Mouse (Mus musculus) right cerebral cortex, postnatal 10 days (tissue): Measurements from ENCODE around the gene Akap2.

Experiments
- DNase-seq, 2 experiments: peaks; one replicate each; pipeline ENCODE4 v3.0.0; 2021; ENCODE audit warnings: low spot score in 2 of 2

Akap2 gene

DNA sequence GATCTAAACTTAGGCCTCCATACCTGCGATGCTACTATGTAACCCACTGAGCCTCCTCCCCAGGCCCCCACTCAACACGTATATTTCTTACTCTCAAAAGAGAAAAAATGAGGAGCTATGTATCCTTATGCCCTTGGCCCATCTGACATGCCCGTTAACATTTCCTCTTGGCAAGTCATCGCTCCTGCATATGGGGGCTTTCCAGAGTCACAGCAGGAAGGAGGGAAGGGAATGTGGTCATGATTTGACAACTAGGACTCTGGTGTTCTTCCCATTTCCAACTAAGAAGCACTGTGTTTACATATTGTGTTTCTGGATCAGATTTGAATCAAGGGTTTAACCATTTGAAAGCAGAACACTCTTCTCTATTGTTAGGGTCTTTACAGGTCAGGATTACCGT is 15.9 kb upstream of the Akap2 start:
- DNase-seq, result no peak

DNA sequence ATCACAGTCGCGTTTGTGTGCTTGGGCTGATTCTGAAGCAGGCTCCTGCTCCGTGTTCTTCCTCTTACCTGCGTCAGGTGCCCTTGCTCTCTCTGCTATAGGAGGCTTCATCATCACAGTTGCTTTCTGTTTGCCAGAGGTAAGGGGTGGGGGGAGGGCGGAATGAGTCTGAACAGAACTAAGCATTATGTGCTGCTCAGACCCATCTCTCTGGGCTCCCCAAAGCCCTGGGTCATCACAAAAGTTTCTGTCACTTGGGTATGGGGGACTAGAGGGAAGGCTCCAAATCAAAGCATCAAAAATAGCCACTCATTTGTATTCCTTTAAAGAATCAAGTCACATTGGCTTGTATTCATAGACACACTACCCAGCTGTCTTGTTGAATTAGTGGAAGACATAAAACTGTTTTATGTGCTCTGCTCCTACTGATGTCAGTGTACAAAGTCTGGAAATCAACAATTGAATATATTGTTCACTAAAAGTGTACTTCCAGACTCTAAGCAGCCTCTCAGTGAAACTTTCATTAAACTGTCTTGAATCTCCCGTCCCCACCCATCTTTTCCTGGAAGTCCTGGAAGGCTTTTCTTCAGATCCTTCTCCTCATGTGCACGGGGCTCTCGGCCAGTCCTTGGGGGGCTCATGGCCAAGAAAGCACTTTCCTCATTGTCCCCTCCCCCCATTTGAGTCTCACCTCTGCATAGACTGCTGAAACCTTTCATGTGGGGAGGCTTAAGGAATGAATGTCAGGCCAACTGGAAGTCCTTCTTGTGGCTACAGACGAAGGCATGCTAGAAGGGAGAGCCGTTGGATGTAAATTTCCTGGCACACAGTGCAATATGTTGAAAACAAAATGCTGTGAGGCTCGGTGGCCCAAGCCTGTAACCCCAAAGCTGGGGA is 13.6 kb upstream of the Akap2 start:
- DNase-seq, result no peak

DNA sequence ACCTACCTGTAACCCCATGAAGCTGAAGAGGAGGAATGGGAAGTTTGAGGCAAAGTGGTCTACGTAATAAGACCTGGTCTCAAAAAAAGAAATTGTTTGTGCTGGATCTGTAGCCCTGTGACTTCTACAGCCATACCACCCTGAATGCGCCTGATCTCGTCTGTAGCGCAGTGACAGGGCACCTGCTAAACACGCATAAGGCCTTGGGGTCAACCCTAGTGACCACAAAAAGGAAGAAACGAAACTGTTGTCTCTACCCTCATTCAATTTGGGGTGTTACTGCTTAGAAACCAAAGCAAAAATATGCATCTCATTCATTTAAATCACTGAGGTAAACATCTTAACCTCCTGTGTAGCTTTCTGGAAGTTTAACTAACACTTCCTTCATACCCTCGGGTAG is 12.9 kb upstream of the Akap2 start:
- no peak for DNase-seq

DNA sequence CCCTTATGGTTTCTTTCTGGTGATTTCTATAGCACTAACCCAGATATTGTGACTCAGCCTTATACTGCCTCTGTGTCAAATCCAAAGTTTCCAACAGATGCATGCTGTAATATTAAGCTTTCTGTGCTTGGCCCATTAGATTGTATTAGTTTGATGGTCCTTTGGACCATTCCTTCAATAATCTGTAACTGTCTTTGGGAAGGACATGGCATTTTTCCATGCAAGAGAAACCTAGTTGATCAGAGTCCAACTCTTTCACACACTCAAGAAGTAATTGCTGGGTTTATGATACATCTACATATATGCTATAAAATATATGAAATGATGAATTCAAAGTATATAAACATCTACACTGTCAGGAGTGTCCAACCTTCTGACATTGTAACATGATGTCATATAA is 1.6 kb upstream of the Akap2 start:
- DNase-seq, result no peak

DNA sequence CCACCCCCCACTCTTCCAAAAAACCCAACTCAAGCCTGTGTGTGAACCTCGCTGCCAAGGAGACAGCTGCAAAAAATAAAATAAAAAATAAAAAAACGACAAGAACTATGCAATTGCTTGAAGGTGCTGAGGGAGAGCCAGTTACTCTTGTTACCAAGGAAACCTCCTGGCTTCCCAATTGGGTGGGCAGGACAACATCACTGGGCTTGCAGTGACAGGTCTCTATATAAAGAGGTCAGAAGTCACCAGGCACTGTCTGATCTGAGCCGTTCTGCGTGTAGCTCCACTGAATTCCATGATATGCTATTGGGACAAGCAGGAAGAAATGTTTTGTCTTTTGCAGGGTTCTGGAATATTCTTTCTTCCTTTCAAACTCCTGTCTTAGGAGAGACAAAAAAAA is 722 bp upstream of the Akap2 start:
- DNase-seq, result peak in 1 of 2 experiments; percentile 46

DNA sequence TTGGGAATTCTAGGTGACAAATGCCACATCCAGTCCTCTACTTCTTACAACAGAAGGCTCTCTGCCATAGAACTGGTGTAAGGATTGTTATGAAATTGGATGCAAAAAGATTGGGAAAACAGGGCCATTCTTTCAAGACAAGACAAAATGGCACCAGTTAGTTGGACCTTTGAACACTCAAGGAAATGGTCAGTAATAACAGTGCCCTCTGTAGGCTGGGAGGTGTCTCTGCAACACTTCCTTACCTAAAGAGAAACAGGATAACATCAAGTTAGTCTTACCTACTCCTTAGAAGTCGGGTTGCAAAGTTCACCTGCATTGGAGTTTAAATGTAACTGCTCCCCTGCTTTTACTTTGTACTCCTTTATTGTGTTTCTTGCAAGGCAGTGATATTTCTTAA is 1.9 kb downstream of the Akap2 start:
- no peak for DNase-seq

DNA sequence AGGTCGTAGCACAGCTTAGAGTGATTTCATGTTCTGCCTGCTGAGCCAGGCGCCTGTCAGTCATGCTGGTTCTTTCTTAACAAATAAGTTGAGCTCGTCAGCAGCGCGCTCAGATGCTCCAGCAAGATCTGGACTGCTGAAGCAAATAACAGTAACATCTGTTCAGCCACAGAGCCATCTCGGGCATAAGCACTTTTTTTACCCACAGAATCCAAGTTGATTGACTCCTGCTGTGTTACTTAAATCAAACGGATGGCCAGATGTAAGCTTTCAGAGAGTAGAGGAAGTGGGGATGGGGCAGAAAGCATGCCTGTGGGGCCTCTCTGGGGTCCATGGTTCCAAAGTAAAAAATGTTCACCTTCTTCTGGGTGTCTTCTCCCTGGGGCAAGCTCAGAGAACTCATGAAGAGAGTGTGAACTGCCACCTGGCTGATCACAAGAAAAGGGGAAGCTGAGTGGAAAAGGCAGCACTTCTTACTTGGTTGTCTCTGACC is 3.5 kb downstream of the Akap2 start:
- peak in 1 of 2 experiments; percentile 42 for DNase-seq

DNA sequence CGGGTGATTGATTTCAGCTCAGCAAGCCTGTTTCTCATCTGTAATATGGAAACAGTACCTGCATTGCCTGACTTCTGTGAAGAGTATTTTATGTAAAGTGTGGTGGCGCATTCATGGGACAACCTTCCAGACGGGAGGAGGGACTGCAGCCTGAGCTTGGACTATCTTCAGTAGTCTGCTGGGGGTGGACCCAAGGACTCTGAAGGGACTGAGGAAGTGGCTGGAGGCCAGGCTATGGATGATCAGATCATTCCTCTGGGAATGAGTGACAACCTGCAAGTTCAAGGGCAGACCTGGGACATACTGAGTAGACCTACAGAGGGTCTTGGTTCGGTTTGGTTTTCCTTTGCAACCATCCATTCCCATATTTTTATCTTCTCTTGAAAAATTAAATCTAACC is 4.8 kb downstream of the Akap2 start:
- DNase-seq, result no peak

DNA sequence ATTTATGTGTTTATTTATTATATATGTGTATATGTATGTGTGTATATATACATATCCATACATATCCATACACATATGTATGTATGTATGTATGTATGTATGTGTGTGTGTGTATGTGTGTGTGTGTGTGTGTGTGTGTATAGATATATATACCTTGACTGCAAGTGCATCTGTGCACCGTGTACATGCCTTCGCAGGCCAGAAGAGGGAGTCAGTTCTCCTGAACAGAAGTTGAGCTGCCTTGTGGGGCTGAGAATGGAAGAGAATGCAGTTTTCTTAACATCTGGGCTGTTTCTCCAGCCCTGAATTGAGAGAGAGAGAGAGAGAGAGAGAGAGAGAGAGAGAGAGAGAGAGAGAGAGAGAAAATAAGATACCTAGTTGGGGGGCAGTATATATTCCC is 6.2 kb downstream of the Akap2 start:
- peak in 1 of 2 experiments; percentile 46 for DNase-seq

DNA sequence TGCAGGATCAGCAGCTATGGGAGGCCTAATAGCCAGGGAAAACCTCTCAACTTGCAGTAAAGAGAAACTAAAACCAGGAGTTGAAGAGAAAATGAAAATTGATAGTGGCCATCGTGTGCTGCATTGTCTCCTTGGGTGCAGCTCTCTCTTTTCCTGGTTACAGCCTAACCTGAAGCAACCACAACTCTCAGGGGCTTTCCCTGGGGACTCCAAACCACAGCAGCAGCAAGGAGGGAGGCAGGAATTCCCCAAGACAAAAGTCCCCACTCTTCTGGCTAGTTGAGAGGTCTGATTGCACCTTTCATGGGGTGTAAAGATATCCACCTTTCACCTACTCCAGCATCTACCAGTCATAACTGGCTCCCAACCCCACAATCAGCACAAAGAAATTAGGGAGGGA is 8.1 kb downstream of the Akap2 start:
- DNase-seq, result no peak

DNA sequence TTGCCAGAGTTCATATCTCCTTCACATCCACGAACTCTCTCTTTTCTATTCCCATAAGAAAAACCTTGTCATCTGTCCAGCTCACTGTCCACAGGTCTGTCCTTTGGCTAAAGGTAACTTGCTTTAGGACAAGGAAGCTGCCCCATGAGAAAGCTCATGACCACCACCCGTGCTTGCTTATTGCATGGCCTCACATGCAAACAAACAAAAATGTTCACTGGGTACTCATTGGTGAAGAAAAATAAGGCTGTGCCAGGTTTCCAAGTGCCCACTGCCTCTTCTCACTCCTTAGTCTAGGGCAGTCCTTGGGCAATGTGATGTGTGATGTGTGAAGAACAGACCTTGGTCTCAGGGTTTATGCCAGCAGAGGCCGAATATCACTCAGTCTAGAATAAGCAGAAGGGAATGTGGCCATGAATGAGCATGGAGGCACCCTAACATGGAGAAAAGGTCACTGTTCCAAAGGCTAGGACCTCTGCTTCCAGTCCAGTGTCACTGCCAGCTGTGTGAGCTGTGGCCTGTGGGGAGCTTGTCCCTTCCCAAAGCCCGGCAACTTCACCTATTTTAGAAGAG is 11.2 kb downstream of the Akap2 start:
- no peak for DNase-seq

DNA sequence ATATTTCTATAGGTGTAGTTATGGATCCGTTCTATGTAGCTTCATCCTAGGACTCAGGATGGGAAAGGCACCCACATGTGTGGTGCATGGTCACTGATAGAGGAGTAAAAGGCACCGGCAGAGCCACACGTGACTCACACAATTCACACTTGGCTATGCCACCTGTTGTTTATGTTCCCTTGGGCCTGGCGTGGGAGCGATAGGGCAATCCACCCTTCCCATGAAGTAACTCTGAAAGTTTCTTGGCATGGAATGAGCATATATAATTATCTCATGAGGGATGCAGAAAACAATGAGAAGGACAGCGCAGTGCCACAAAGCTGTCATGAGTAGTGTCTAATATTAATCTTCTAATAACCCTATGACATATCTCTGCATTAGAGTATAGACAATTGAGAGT is 12.6 kb downstream of the Akap2 start:
- no peak for DNase-seq

DNA sequence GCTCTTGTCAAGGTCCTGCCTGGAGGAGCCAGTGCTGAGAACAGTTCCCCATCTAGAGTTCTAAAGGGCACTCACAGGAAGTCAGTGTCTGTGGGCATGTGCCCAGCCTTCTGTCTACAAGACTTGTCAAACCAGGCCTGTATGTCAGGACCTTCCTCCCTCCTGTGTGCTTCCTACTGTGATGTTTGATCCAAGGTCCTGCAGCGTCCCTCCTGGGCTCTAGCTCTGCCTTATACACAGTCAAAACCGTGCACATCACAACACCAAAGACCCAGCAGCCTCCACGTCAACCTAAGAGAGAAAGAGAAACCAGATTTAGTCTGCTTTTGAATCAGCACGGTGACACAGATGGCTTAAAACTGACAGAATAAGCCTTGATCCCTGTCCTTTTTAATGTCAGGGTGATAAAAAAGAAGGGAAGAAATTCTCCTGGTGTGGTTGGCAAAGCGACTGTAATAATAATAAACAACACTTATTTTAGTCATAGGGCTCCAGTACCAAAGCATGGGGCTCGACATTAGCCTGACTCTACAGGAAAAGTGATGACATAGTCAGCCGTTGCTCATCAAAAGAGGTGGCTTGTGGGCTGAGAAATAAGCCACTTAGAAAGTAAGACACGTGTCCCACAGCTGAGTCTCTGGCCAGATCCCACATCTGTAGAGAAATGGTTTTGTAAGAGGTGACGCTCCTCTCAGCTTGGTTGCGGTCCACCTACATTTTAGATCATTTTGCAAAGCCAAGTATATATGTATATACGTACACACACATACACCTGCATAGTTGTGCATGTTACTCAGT is 13.5 kb downstream of the Akap2 start:
- no peak for DNase-seq

DNA sequence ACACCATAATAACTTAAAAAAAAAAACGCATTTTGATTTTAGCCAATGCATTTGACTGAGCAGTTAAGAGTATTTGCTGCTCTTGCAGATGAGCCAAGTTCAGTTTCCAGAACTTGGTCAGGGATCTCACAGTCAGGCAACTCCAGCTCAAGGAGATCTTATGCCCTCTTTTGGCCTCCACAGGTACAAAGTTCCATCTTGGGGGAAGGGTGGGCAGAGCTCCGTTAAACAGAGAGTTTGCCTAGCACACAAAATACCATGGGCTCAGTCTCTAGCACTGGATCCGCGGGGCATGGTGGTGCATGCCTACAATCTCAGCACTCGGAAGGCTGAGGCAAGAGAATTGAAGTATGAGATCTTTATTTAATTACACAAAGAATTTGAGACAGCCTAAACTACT is 14.9 kb downstream of the Akap2 start:
- DNase-seq, result no peak

DNA sequence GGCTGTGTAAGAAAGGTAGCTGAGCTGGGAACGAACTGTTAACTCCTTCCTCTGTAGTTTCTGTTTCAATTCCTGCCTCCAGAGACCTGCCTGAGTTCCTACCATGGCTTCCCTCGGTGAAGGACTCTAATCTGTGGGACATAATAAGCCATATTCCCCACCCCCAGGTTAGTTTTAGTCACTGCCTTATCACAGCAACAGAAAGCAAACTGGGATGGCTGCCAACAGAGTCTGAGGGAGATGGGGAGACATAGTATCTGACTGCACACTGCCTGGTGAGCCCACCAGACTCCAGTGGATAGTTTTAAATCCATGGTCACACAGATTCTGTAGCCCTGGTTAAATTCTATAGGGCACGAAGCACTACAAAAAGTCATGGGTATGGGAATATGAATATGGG is 16.0 kb downstream of the Akap2 start:
- peak; percentile 59 for DNase-seq

DNA sequence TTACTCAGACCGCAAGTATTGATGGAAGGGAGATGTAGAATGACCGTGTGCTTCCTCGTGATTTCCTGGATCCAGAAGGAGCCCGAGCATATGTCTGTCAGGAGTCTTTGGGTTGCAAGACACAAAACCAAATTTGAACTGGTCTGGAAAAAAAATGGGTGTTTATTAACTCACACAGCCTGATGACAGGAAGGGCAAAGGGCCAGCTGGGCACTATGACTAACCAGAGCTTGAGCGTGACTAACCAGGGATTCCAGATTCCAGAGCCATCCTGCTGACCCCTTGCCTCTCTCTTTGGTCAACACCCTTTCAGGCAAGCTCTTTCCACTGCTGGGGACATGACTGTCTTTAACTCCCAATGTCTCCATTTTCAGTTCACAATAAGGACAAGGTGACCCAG is 18.0 kb downstream of the Akap2 start:
- no peak for DNase-seq

DNA sequence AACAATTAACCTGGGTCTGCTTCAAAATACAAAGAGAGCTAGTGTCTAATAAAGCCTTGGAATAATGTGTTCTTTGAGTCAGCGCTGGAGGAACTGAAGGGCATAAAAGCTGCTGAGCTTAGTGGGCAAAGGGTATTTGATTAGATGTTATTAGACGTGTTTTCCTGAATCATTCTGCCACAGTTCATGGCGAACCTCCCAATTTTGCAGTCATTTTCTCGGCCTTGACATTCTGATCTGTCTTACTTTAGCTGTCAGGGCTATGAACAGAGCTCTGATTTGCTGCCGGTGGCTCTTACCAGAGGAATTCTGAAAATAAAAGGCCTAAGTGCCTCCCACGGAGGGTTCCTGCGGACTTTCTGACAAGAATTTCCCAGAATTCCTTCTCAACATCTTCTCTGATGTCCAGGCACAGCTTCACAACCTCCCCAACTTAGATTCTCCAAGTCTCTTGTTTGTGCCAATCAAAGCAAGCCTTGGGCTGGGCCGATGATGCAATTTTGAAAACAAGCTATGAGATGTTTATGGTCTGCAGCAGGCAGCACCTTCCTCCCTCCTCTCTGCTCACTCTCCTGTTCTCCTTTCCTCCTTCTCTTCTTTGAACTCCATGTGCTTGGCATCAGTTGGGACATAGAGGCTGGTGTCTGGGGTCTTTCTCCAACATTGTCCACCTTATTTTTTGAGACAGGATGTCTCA is 21.5 kb downstream of the Akap2 start:
- no peak for DNase-seq

DNA sequence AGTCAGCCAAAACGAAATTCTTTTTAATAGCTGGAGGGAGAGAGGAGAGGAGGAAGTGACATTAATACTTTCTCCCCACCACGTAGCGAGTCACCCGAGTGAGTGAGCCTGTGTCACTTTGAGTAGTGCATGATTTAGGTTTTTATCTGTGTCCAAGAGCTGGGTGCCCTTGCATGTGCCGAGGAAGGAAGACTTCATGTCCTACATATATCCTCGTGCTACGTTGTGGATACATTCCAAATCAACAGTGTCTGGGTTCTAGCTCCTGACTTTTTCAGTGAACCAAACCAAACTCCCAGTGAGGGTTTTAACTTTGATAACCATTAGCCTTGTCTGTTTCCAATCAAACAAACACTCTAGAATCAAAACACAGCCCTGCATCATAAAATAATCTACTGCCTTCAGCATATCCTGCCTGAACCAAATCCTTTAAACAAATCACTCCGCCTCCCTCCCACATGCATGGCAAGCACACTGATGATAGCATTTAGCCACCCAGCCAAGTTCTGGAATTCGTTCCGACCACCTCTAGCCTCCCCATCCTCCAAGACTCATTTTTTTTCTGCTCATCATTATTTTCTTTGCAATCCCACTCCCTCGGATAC is 26.0 kb downstream of the Akap2 start:
- DNase-seq, result no peak

DNA sequence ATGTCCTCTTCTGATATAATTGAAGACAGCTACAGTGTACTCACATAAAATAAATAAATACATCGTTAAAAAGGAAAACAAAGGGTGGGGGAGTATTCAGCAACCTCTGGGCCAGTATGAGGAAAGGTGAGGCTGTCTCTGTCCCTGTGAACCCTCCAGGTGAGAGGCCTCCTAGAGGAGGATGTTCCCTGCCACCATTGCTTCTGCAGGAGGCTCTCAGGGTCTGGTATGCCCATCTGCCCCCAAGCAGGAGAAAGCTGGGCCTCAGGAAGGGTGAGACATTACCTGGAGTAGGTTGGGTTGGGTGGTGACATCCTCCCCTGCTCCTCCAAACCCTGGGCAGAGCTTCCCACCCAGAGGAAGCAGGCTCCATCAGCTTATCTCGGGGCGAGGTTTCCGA is 33.2 kb downstream of the Akap2 start:
- no peak for DNase-seq

DNA sequence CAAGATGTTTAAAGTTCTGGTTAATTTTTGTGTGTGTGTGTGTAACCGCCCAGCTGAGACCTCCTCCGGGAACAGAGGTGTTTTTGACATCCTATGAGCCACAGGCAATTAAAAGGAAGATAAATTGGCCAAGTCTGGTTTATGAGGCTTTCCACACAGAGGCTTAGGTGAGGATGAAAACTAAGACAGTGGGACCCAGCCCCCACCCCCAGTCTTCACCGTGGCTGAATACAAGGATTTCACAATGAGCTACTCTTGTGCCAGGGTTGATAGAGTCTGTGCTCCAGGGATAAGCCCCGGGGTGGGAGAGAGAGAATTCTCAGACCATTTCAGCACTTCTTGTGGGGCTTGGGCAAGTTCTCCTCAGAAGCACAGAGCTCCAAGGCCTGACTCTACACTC is 33.6 kb downstream of the Akap2 start:
- DNase-seq, result no peak

DNA sequence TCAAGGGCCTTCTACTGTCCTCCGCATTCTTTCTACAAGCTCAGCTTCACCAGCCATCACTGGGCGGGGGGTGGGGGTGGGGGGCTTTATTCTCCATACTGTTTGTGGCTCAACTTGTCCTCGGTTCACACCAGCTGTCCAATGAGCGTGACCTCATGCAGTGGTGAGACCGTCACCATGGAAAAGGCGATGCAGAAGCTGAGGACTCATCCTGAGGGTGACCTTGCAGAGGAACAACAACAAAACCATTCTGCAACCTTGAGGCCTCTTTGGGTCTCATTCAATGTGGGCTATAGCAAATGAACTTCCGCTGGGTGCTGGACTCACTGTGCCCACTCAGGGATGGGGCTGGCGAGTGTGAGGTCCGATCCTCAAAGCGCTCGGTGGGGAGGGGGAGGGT is 34.1 kb downstream of the Akap2 start:
- DNase-seq, result no peak

DNA sequence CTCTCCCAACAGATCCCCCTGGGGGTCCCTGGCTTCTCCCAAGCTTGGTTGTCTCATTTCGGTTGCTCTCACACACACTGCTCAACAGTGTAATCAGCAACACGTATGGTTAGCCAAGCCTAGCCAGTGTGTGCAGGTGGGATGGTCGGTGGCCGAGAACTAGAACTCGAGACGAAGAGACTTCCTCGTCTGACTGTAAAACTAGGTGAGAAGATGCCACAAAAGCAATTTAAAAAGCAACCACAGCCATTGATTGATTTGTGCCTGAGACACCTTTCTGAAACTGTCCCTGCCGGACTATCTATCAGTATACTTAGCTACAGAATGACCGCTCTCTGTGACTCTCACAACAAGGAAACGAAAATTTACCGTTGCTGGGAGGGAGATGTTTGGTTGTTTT is 37.6 kb downstream of the Akap2 start:
- no peak for DNase-seq
